Mouse (Mus musculus): ENCODE data around the gene Pafah2. TPM values are rescaled to one million over a fixed set of nuclear protein-coding genes. Genes with fewer than 3 reads are reported as not detected.

Pafah2 gene
- 1 to 10 TPM; 7.5 to 8.6 TPM for total RNA-seq (2021)
- long read RNA-seq, experiment 1, transcript Pafah2-201 (11 exons, 2,248 nt): major isoform, 5 of 10 reads
- long read RNA-seq, experiment 1, partial matches to known transcripts: 2 of 10 reads
- long read RNA-seq, experiment 1, other reads (novel, unspliced or antisense): 3 of 10 reads
- long read RNA-seq, experiment 2, partial matches to known transcripts: 2 of 10 reads
- long read RNA-seq, experiment 2, other reads (novel, unspliced or antisense): 5 of 10 reads

- intact Hi-C loops (cut with DNase I): loop anchor here (1.0 kb wide), 1 partner anchor 82 kb away; no protein-coding TSS in a partner anchor
These were observed at the start of gene Pafah2 for GRCm38 (mm10) chr4:134395977-134396825. TSS of gene Pafah2 (plus strand) at chr4:134396320.

GRCm38 (mm10) chr4:134348078-134348477 is 48.0 kb upstream of the Pafah2 start:
- intact Hi-C loops (cut with DNase I): no loop called here
- peak; percentile 42 to 51 for DNase-seq

More at GRCm38 (mm10) chr4:134395977-134396825, at the start of gene Pafah2:
- DNase-seq: peak; percentile 90 to 94

- intact Hi-C loops (cut with DNase I): no loop called here
- DNase-seq: no peak
These were observed 47.6 kb upstream of the Pafah2 start for GRCm38 (mm10) chr4:134348545-134348944.

GRCm38 (mm10) chr4:134349829-134350228 is 46.3 kb upstream of the Pafah2 start:
- DNase-seq: no peak
- intact Hi-C loops (cut with DNase I): no loop called here

GRCm38 (mm10) chr4:134350641-134351040 is 45.5 kb upstream of the Pafah2 start:
- no peak for DNase-seq
- intact Hi-C loops (cut with DNase I): no loop called here

GRCm38 (mm10) chr4:134351329-134352260 is 44.5 kb upstream of the Pafah2 start:
- DNase-seq: peak in 1 of 2 experiments; percentile 18
- intact Hi-C loops (cut with DNase I): no loop called here

- DNase-seq: no peak
- intact Hi-C loops (cut with DNase I): no loop called here
These were observed 43.8 kb upstream of the Pafah2 start for GRCm38 (mm10) chr4:134352261-134352707.

GRCm38 (mm10) chr4:134352929-134353328 is 43.2 kb upstream of the Pafah2 start:
- intact Hi-C loops (cut with DNase I): no loop called here
- DNase-seq: no peak

GRCm38 (mm10) chr4:134353527-134354409 is 42.4 kb upstream of the Pafah2 start:
- DNase-seq: no peak
- intact Hi-C loops (cut with DNase I): no loop called here

- intact Hi-C loops (cut with DNase I): loop anchor here (2.0 to 5.0 kb wide), 2 partner anchors 34 to 63 kb away; no protein-coding TSS in a partner anchor
- peak; percentile 75 to 84 for DNase-seq
These were observed 40.2 kb upstream of the Pafah2 start for GRCm38 (mm10) chr4:134355841-134356452.

GRCm38 (mm10) chr4:134356591-134357460 is 39.3 kb upstream of the Pafah2 start:
- peak; percentile 76 to 85 for DNase-seq
- intact Hi-C loops (cut with DNase I): loop anchor here (2.0 to 5.0 kb wide), 2 partner anchors 35 to 64 kb away; no protein-coding TSS in a partner anchor

GRCm38 (mm10) chr4:134357461-134357771 is 38.7 kb upstream of the Pafah2 start:
- intact Hi-C loops (cut with DNase I): loop anchor here (2.0 to 5.0 kb wide), 2 partner anchors 35 to 65 kb away; no protein-coding TSS in a partner anchor
- DNase-seq: no peak

- no peak for DNase-seq
- intact Hi-C loops (cut with DNase I): loop anchor here (5.0 kb wide), 1 partner anchor 37 kb away; no protein-coding TSS in a partner anchor
These were observed 36.5 kb upstream of the Pafah2 start for GRCm38 (mm10) chr4:134359649-134360048.

GRCm38 (mm10) chr4:134361215-134361614 is 34.9 kb upstream of the Pafah2 start:
- intact Hi-C loops (cut with DNase I): no loop called here
- no peak for DNase-seq

- DNase-seq: peak; percentile 57
- intact Hi-C loops (cut with DNase I): no loop called here
These were observed 34.0 kb upstream of the Pafah2 start for GRCm38 (mm10) chr4:134362124-134362523.

- peak; percentile 16 to 35 for DNase-seq
These were observed 33.5 kb upstream of the Pafah2 start for GRCm38 (mm10) chr4:134362586-134362985.

GRCm38 (mm10) chr4:134365280-134365679 is 30.8 kb upstream of the Pafah2 start:
- no peak for DNase-seq
- intact Hi-C loops (cut with DNase I): no loop called here

More at GRCm38 (mm10) chr4:134362586-134362985, 33.5 kb upstream of the Pafah2 start:
- intact Hi-C loops (cut with DNase I): no loop called here
